Mouse (Mus musculus) G1E (cell line): ENCODE results near the gene Uevld. TPM values are rescaled to one million over a fixed set of nuclear protein-coding genes. Genes with fewer than 3 reads are reported as not detected.
A peak's percentile ranks its signal among the peaks of the same experiment; 100 is the strongest.

ENCODE experiments used
- ATAC-seq: 2 replicates; pipeline ENCODE4 v1.8.0; 2016; ENCODE audit warnings: mild to moderate bottlenecking; ENCODE audit not compliant: insufficient number of reproducible peaks, poor library complexity, low FRiP score, severe bottlenecking; ENCODE audit errors: extremely low read depth
- DNase-seq: peaks from one replicate; pipeline ENCODE4 v3.0.0; 2012; ENCODE audit warnings: low spot score
- H3K27me3 ChIP-seq: 2 replicates; pipeline ENCODE4 v1.6.1; 2012; ENCODE audit warnings: mild to moderate bottlenecking, low read length, inconsistent platforms; ENCODE audit not compliant: insufficient read depth
- H3K36me3 ChIP-seq: replicated peaks from 2 replicates; pipeline ENCODE3; 2012; ENCODE audit warnings: mild to moderate bottlenecking, inconsistent platforms
- H3K4me1 ChIP-seq: 2 replicates; pipeline ENCODE4 v1.6.1; 2012; ENCODE audit warnings: low read depth, low read length, inconsistent platforms, mixed read lengths; ENCODE audit not compliant: insufficient read depth
- H3K4me3 ChIP-seq: 2 replicates; pipeline ENCODE4 v1.5.1; 2012; ENCODE audit warnings: low read depth, mild to moderate bottlenecking, inconsistent platforms, low read length, moderate library complexity, mixed read lengths
- H3K9me3 ChIP-seq: replicated peaks from 2 replicates; pipeline ENCODE4 v1.6.1; 2012; ENCODE audit warnings: inconsistent platforms
- CTCF ChIP-seq: IDR thresholded peaks from 2 replicates; pipeline ENCODE4 v1.5.1; 2012; ENCODE audit warnings: low read depth, low read length, inconsistent platforms, mixed read lengths
- GATA1 ChIP-seq: IDR thresholded peaks from 2 replicates; pipeline ENCODE4 v1.6.1; 2012; ENCODE audit warnings: borderline replicate concordance, low read length, inconsistent platforms, mixed read lengths
- GATA2 ChIP-seq: IDR thresholded peaks from 2 replicates; pipeline ENCODE4 v1.6.1; 2012; ENCODE audit warnings: low read depth, low read length, inconsistent platforms, borderline replicate concordance
- POLR2AphosphoS5 ChIP-seq: IDR thresholded peaks from 2 replicates; pipeline ENCODE4 v1.6.1; 2012; ENCODE audit warnings: low read depth, low read length, inconsistent platforms; ENCODE audit not compliant: insufficient replicate concordance
- TAL1 ChIP-seq: conservative IDR thresholded peaks from 2 replicates; pipeline ENCODE4 v1.6.1; 2012; ENCODE audit warnings: low read depth, low read length, inconsistent platforms, mixed read lengths
- polyA plus RNA-seq: library from polyadenylated mRNA; stranded (reverse); fragments of >175 nt; gene quantifications from 2 replicates; pipeline ENCODE4 v1.2.3, GENCODE M21; 2012
- total RNA-seq, 2 experiments: library from RNA; stranded (forward) in 1 of 2; stranded (reverse) in 1 of 2; fragments of 200-1000 nt in 1 of 2; fragments of >200 nt in 1 of 2; fragmentation: Nextera tagmentation in 1 of 2; gene quantifications; 2 replicates each; pipeline ENCODE4 v1.2.3; 2014 to 2017

Uevld gene
- total and polyA plus RNA-seq, 3 experiments, result 0.18 to 14.5 (median 8.6) TPM

- TF ChIP-seq GATA1 (no peak), CTCF (no peak), POLR2AphosphoS5 (no peak), GATA2 (no peak), TAL1 (no peak)
- ATAC-seq (peak; percentile 80), DNase-seq (peak; percentile 79)
- Histone ChIP-seq H3K4me3 (peak within 1 kb of the TSS; percentile 84), H3K9me3 (no peaks in the 10 kb centered on the region), H3K4me1 (peaks cover 29% of the 10 kb centered on the region), H3K27me3 (no peaks in the 10 kb centered on the region), H3K36me3 (peaks cover 35% of the 10 kb centered on the region)
Observed at GRCm38 (mm10) chr7:46919551-46920176, 38.7 kb downstream of the Uevld start, which contains the start of gene Tsg101. Tsg101 (minus strand) TSS chr7:46919969.

GRCm38 (mm10) chr7:46918678-46919371 lies 39.5 kb downstream of the Uevld start:
- no peaks in the 10 kb centered on the region for H3K9me3 ChIP-seq
- no peak for DNase-seq
- ATAC-seq, result no peak

GRCm38 (mm10) chr7:46916376-46916775 lies 42.0 kb downstream of the Uevld start:
- Histone ChIP-seq H3K9me3 (no peaks in the 10 kb centered on the region), H3K36me3 (peaks cover 59% of the 10 kb centered on the region), H3K27me3 (no peaks in the 10 kb centered on the region), H3K4me1 (peaks cover 29% of the 10 kb centered on the region), H3K4me3 (no peak overlapping the region)
- TF ChIP-seq POLR2AphosphoS5 (no peak), GATA1 (no peak), TAL1 (no peak), CTCF (no peak), GATA2 (no peak)
- no peak for DNase-seq
- no peak for ATAC-seq

More at GRCm38 (mm10) chr7:46918678-46919371, 39.5 kb downstream of the Uevld start:
- no peaks in the 10 kb centered on the region for H3K27me3 ChIP-seq
- no peak for TF ChIP-seq GATA1
- TF ChIP-seq POLR2AphosphoS5, result no peak
- no peak for TF ChIP-seq GATA2
- no peak for TF ChIP-seq CTCF
- H3K4me3 ChIP-seq, result peak overlapping the region; percentile 84
- peaks cover 43% of the 10 kb centered on the region for H3K36me3 ChIP-seq
- H3K4me1 ChIP-seq, result peaks cover 29% of the 10 kb centered on the region

GRCm38 (mm10) chr7:46911250-46911649 lies 47.1 kb downstream of the Uevld start:
- Histone ChIP-seq H3K27me3 (no peaks in the 10 kb centered on the region), H3K9me3 (no peaks in the 10 kb centered on the region), H3K36me3 (peaks cover 89% of the 10 kb centered on the region), H3K4me3 (no peak overlapping the region), H3K4me1 (peaks cover 3% of the 10 kb centered on the region; the same call in 1 of the 2 replicates)
- ATAC-seq (no peak), DNase-seq (no peak)
- TF ChIP-seq CTCF, result no peak

- TF ChIP-seq POLR2AphosphoS5, result no peak
- TF ChIP-seq CTCF, result no peak
- no peak for TF ChIP-seq GATA1
- no peak for TF ChIP-seq GATA2
- no peak for TF ChIP-seq TAL1
- ATAC-seq (peak; percentile 73), DNase-seq (no peak)
- Histone ChIP-seq H3K36me3 (peaks cover 80% of the 10 kb centered on the region), H3K27me3 (no peaks in the 10 kb centered on the region), H3K9me3 (no peaks in the 10 kb centered on the region), H3K4me3 (no peak overlapping the region), H3K4me1 (peaks cover 17% of the 10 kb centered on the region)
Observed at GRCm38 (mm10) chr7:46899343-46899742, 59.0 kb downstream of the Uevld start.

- ATAC-seq, result no peak
- Histone ChIP-seq H3K4me1 (peaks cover 17% of the 10 kb centered on the region), H3K27me3 (no peaks in the 10 kb centered on the region), H3K9me3 (no peaks in the 10 kb centered on the region), H3K36me3 (peaks cover 86% of the 10 kb centered on the region), H3K4me3 (no peak overlapping the region)
- DNase-seq, result no peak
- TF ChIP-seq POLR2AphosphoS5 (no peak), GATA2 (no peak), TAL1 (no peak), CTCF (no peak)
Observed at GRCm38 (mm10) chr7:46895511-46895910, 62.8 kb downstream of the Uevld start.
